Mouse (Mus musculus): ENCODE data around the gene Olfr697.

- no peak for TF ChIP-seq CTCF (IDR thresholded peaks at IDR 0.05; ENCODE audit: low read depth, low read length)
- TF ChIP-seq POLR2A (IDR thresholded peaks at IDR 0.05; ENCODE audit: borderline replicate concordance, low read depth, low read length), result no peak
Observed at GRCm38 (mm10) chr7:106737028-106737427, 5.2 kb downstream of the Olfr697 start.

Measured in bone marrow macrophage, adult 2 months (primary cell).